Mouse (Mus musculus) heart, embryonic 14.5 days (tissue): ENCODE data around the gene Cyp4f39. TPM values are rescaled to one million over a fixed set of nuclear protein-coding genes. Genes with fewer than 3 reads are reported as not detected.
"Not testable (repeated sequence)": the region's sequence is repeated elsewhere in the genome, so short reads cannot be mapped to it uniquely, and the experiment has no call there.

ENCODE experiments used
- ATAC-seq: fragments of 200-750 bp; cut with Nextera tagmentation; 2 replicates; pipeline ENCODE4 v1.8.0; 2017; ENCODE audit warnings: low read depth, moderate TSS enrichment; ENCODE audit not compliant: insufficient number of reproducible peaks, insufficient read depth, low FRiP score
- H3K27ac ChIP-seq, 2 experiments: fragments of 200-500 bp in 1 of 2; fragments of 300-500 bp in 1 of 2; sonication (generic) in 1 of 2; replicated peaks in 1 of 2; 2 replicates each; pipeline ENCODE4 v1.5.1; 2012 to 2014; ENCODE audit warnings: low read depth in 2 of 2, low read length in 2 of 2, control low read depth in 1 of 2, mild to moderate bottlenecking in 1 of 2, mixed read lengths in 1 of 2; ENCODE audit not compliant: control insufficient read depth in 1 of 2, insufficient read depth in 1 of 2
- H3K27me3 ChIP-seq: fragments of 300-500 bp; sonication (generic); 2 replicates; pipeline ENCODE4 v1.6.1; 2014; ENCODE audit warnings: mild to moderate bottlenecking, low read length, control low read depth; ENCODE audit not compliant: control insufficient read depth, insufficient read depth
- H3K36me3 ChIP-seq: fragments of 300-500 bp; sonication (generic); 2 replicates; pipeline ENCODE4 v1.6.1; 2014; ENCODE audit warnings: mild to moderate bottlenecking, control low read depth, low read length, mixed read lengths; ENCODE audit not compliant: control insufficient read depth, insufficient read depth
- H3K4me1 ChIP-seq, 2 experiments: fragments of 200-500 bp in 1 of 2; fragments of 300-500 bp in 1 of 2; sonication (generic) in 1 of 2; 2 replicates each; pipeline ENCODE4 v1.6.1; 2012 to 2014; ENCODE audit warnings: low read length in 2 of 2, control low read depth in 1 of 2, mixed read lengths in 1 of 2; ENCODE audit not compliant: control insufficient read depth in 2 of 2, insufficient read depth in 2 of 2
- H3K4me2 ChIP-seq: fragments of 300-500 bp; sonication (generic); 2 replicates; pipeline ENCODE4 v1.6.1; 2014; ENCODE audit warnings: mild to moderate bottlenecking, low read length
- H3K4me3 ChIP-seq, 2 experiments: fragments of 200-500 bp in 1 of 2; fragments of 300-500 bp in 1 of 2; sonication (generic) in 1 of 2; 2 replicates each; pipeline ENCODE4 v1.5.1; 2012 to 2014; ENCODE audit warnings: low read length in 2 of 2, mild to moderate bottlenecking in 2 of 2, control low read depth in 1 of 2, low read depth in 1 of 2, moderate library complexity in 1 of 2; ENCODE audit not compliant: control insufficient read depth in 1 of 2, insufficient read depth in 1 of 2
- H3K9ac ChIP-seq: fragments of 300-500 bp; sonication (generic); 2 replicates; pipeline ENCODE4 v1.6.1; 2014; ENCODE audit warnings: mild to moderate bottlenecking, low read length
- H3K9me3 ChIP-seq: fragments of 300-500 bp; sonication (generic); 2 replicates; pipeline ENCODE4 v1.6.1; 2016; ENCODE audit warnings: low read length, control low read depth; ENCODE audit not compliant: control insufficient read depth
- WGBS: fragments of 180-500 bp; shearing (Covaris S2); extraction: QIAGEN DNeasy Blood & Tissue Kit; methylation state at CpG from one replicate; pipeline ENCODE4 v1.1.7; 2014; 5-methylcytosine and 5-hydroxymethylcytosine counted together
- polyA plus RNA-seq: library from polyadenylated mRNA; unstranded; fragments of >200 nt; fragmentation: Nextera tagmentation; extraction: Ambion mirVana; gene quantifications from 2 replicates; pipeline ENCODE4 v1.2.1, GENCODE M21; 2014

Gene Cyp4f39
- polyA plus RNA-seq, 1 experiment from 2014 or later: 0.74 TPM

DNA sequence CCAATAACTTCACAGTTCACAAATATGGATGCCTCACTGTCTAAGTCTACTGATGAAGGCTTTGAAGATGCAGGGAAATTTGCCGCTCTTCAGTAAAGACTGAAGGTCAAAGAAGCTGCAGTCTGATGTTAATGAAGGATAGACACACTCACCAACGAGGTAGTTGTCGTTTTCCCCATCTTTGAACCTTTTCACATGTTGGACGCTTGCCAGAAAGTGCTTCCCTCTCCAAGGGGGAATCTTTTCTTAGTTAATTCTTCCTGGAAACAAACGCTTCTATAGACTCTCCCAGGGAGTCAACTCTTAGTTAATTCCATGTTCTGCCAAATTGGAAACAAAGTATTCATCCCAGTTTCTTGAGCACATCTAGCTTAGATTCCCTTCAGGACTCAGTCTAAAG is 63.6 kb downstream of the Cyp4f39 start:
- Histone ChIP-seq H3K9ac (no peak overlapping the region), H3K36me3 (0 out of 2 replicates have a peak, but pooled peaks cover 4% of the 10 kb centered on the region), H3K4me1 (no peaks in the 10 kb centered on the region), H3K4me2 (no peak overlapping the region), H3K4me3 (no peak overlapping the region), H3K27me3 (no peaks in the 10 kb centered on the region), H3K9me3 (no peaks in the 10 kb centered on the region), H3K27ac (no peak overlapping the region)
- WGBS: 77% methylated on average over 5 of the region's 5 CpGs
- no peak for ATAC-seq

DNA sequence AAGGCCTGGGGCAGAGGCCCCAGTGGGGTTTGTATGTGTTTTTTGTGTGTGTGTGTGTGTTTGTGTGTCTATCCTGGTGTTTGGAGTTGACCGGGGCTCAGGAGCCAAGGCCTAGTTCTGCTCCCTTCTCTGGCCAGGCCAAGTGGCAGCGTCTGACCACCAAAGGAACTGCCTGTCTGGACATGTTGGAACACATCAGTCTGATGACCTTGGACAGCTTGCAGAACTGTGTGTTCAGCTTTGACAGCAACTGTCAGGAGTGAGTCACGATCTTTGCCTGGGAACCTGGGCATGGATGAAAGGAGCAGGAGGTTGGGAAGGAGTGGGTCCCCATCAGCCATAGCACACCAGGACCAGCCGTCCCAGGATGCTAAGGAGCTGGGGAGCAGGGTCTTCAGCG is 69.5 kb downstream of the Cyp4f39 start:
- no peaks in the 10 kb centered on the region for H3K27me3 ChIP-seq
- WGBS: 80% methylated on average over 5 of the region's 5 CpGs
- H3K36me3 ChIP-seq: peaks cover 27% of the 10 kb centered on the region
- no peak overlapping the region for H3K27ac ChIP-seq
- no peaks in the 10 kb centered on the region for H3K9me3 ChIP-seq
- no peak overlapping the region for H3K4me3 ChIP-seq
- ATAC-seq: no peak
- no peak overlapping the region for H3K9ac ChIP-seq
- H3K4me2 ChIP-seq: no peak overlapping the region
- H3K4me1 ChIP-seq: no peaks in the 10 kb centered on the region

DNA sequence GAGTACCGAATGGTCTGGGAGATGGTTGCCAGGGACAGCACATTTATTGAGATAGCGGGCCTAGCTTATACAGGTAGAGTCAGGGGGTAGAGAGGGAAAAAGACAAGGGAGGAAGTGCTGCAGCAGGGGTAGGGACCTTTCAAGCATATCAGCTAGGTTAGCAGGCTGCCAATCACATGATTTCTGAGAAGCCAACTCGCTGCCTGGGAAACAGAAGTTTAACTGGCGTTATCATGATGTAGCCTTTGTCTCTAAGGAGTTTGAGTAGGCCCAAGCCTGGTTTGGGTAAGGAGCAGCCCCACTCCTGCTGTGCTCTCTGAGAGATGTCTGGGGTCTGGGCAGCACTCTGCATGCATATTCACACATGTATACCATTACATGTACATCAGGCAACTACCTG is 69.9 kb downstream of the Cyp4f39 start:
- Histone ChIP-seq H3K9me3 (no peaks in the 10 kb centered on the region), H3K27ac (no peak overlapping the region), H3K4me3 (no peak overlapping the region), H3K4me2 (no peak overlapping the region), H3K27me3 (no peaks in the 10 kb centered on the region), H3K9ac (no peak overlapping the region), H3K36me3 (peaks cover 27% of the 10 kb centered on the region), H3K4me1 (no peaks in the 10 kb centered on the region)
- no peak for ATAC-seq
- 75% methylated on average over 4 of the region's 4 CpGs for WGBS

DNA sequence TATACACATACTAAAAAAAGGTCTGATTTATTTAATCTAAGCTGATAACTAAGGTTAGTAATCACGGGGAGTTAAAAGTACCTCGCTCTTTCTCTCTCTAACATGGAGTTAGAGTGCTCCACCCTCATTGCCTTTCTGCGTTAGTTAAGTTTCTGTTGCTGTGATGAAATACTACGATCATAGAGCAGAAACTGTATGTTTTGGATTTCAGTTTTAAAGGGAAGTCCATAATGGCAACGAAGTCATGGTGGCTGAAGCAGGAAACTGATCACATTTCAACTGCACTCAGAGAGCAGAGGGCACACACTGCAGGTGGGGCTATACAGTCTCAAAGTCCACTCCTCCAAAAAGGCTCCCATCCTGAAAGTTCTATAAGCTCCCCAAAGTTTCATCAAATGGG is 70.3 kb downstream of the Cyp4f39 start:
- H3K36me3 ChIP-seq: peaks cover 27% of the 10 kb centered on the region
- H3K9me3 ChIP-seq: no peaks in the 10 kb centered on the region
- 83% methylated on average over 5 of the region's 5 CpGs for WGBS
- H3K4me3 ChIP-seq: no peak overlapping the region
- no peaks in the 10 kb centered on the region for H3K4me1 ChIP-seq
- no peak for ATAC-seq
- H3K4me2 ChIP-seq: no peak overlapping the region
- H3K27me3 ChIP-seq: no peaks in the 10 kb centered on the region
- no peak overlapping the region for H3K9ac ChIP-seq
- H3K27ac ChIP-seq: no peak overlapping the region

DNA sequence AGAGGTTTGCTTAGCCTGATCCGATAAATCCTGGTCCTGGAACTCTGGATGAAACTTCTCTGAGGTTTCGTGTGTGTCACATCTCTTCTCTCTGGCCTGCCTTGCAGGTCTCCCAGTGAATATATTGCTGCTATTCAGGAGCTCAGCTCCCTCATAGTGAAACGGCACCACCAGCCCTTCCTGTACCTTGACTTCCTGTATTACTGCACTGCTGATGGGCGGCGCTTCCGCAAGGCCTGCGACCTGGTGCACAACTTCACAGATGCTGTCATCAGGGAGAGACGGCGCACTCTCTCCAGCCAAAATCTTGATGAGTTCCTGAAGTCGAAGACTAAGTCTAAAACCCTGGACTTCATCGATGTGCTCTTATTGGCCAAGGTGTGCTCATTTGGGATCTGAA is 71.4 kb downstream of the Cyp4f39 start:
- H3K4me2 ChIP-seq: no peak overlapping the region
- H3K9me3 ChIP-seq: no peaks in the 10 kb centered on the region
- no peak overlapping the region for H3K4me3 ChIP-seq
- 84% methylated on average over 11 of the region's 11 CpGs for WGBS
- peaks cover 0 to 3% of the 10 kb centered on the region in 2 experiments; a peak in 1 of 4 replicates for H3K4me1 ChIP-seq
- H3K27me3 ChIP-seq: no peaks in the 10 kb centered on the region
- H3K9ac ChIP-seq: no peak overlapping the region
- H3K36me3 ChIP-seq: peaks cover 27% of the 10 kb centered on the region
- no peak for ATAC-seq
- no peak overlapping the region for H3K27ac ChIP-seq

DNA sequence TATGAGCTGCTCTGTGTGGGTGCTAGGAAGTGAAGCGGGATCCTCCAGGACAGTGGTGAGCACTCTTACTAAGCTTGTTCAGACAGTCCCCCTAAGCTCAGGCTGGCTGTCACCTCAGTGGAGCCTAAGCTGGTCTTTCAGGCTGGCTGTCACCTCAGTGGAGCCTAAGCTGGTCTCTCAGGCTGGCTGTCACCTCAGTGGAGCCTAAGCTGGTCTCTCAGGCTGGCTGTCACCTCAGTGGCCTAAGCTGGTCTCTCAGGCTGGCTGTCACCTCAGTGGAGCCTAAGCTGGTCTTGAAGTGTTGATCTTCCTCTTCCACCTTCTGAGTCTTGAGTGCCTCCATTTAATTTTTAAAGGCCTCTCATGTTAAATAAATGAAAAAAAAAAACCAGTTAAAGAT is 73.8 kb downstream of the Cyp4f39 start:
- not testable (repeated sequence) for H3K9ac ChIP-seq, H3K4me2 ChIP-seq, ATAC-seq, H3K4me3 ChIP-seq, H3K27ac ChIP-seq, H3K27me3 ChIP-seq, H3K9me3 ChIP-seq, H3K4me1 ChIP-seq
- WGBS: 85% methylated on average over 1 of the region's 1 CpGs
- peaks cover 22% of the 10 kb centered on the region for H3K36me3 ChIP-seq

DNA sequence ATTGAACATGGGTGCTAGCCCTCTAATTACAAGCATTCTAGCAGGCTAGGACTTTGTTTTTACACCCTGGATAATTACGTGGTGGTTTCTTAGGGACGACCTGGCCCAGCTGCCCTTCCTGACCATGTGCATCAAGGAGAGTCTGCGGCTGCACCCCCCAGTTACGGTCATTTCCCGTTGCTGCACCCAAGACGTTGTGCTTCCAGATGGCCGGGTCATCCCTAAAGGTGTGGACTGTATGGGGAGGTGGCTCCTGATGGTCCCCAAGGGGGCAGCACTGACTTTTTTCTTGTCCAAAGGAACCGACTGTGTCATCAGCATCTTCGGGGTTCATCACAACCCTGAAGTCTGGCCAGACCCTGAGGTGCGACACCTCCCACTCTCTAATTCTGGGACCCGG is 75.2 kb downstream of the Cyp4f39 start:
- no peak overlapping the region for H3K4me3 ChIP-seq
- peaks cover 0 to 3% of the 10 kb centered on the region in 2 experiments; a peak in 1 of 4 replicates for H3K4me1 ChIP-seq
- H3K9ac ChIP-seq: no peak overlapping the region
- ATAC-seq: no peak; the same call in 1 of the 2 replicates
- no peak overlapping the region for H3K27ac ChIP-seq
- 82% methylated on average over 11 of the region's 11 CpGs for WGBS
- H3K36me3 ChIP-seq: peaks cover 13% of the 10 kb centered on the region
- no peaks in the 10 kb centered on the region for H3K27me3 ChIP-seq
- H3K9me3 ChIP-seq: no peaks in the 10 kb centered on the region
- no peak overlapping the region for H3K4me2 ChIP-seq
